Mouse (Mus musculus): Measurements from ENCODE around the gene Vmn2r75. TPM values are rescaled to one million over a fixed set of nuclear protein-coding genes. Genes with fewer than 3 reads are reported as not detected.
"Not testable (repeated sequence)": the region's sequence is repeated elsewhere in the genome, so short reads cannot be mapped to it uniquely, and the experiment has no call there.

The Vmn2r75 gene
- not detected for total RNA-seq (2021)

- not testable (repeated sequence) for DNase-seq
These were observed at the start of gene Vmn2r75 for GRCm38 (mm10) chr7:86171678-86172077. Gene Vmn2r75 (minus strand): TSS chr7:86171778.

GRCm38 (mm10) chr7:86211345-86211744 lies 39.8 kb upstream of the Vmn2r75 start:
- intact Hi-C loops (cut with DNase I): no loop called here

More at GRCm38 (mm10) chr7:86171678-86172077, at the start of gene Vmn2r75:
- intact Hi-C loops (cut with DNase I): not testable (repeated sequence)

More at GRCm38 (mm10) chr7:86211345-86211744, 39.8 kb upstream of the Vmn2r75 start:
- no peak for DNase-seq

Other genes starting within 250 kb of the Vmn2r75 start
- gene Vmn2r74, start 210.1 kb downstream of the Vmn2r75 start, total RNA-seq (2021): not detected
- not detected for gene Vmn2r76, start 74.5 kb upstream of the Vmn2r75 start, total RNA-seq (2021)
- not detected for gene Olfr310, start 105.4 kb upstream of the Vmn2r75 start, total RNA-seq (2021)
- not detected for gene Olfr309, start 141.9 kb upstream of the Vmn2r75 start, total RNA-seq (2021)
- not detected for gene Olfr308, start 153.9 kb upstream of the Vmn2r75 start, total RNA-seq (2021)
- not detected for gene Olfr307, start 165.8 kb upstream of the Vmn2r75 start, total RNA-seq (2021)
- not detected for gene Olfr305, start 195.2 kb upstream of the Vmn2r75 start, total RNA-seq (2021)
- not detected for gene Olfr304, start 214.9 kb upstream of the Vmn2r75 start, total RNA-seq (2021)
- gene Olfr303, start 226.0 kb upstream of the Vmn2r75 start, total RNA-seq (2021): not detected
- not detected for gene Olfr301, start 232.1 kb upstream of the Vmn2r75 start, total RNA-seq (2021)

All from heart, postnatal 10 days (tissue).